Mouse (Mus musculus): ENCODE measurements around the gene Syt16. TPM values are rescaled to one million over a fixed set of nuclear protein-coding genes. Genes with fewer than 3 reads are reported as not detected.

The Syt16 gene
- polyA plus RNA-seq, 1 experiment from 2014 or later, result 0.24 TPM

DNA sequence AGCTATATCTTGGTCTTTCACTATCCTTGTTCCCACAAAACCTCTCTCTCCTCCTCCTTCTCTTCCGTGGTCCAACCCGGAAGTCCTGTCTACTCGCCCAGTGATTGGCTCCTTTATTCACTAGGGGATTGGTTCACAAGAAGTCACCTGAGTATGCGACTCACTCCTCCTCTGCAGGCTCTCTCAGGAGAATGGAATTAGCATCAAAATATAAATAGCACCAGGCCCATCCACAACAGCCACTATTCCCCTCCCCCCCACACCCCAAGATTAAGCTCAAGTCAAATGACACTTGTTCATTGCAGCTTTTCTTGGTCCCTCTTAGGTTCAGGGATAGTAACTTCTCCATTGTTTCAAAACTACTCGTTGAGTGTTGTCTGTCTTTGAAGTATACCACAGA lies 324.5 kb downstream of the Syt16 start:
- Histone ChIP-seq H3K27me3 (no peaks in the 10 kb centered on the region), H3K4me3 (no peak overlapping the region), H3K4me2 (no peak overlapping the region), H3K4me1 (replicated peaks) (0 out of 2 replicates have a peak, but pooled peaks cover 2% of the 10 kb centered on the region), H3K9me3 (replicated peaks) (no peaks in the 10 kb centered on the region), H3K27ac (no peak overlapping the region), H3K9ac (no peak overlapping the region), H3K36me3 (no peaks in the 10 kb centered on the region)
- WGBS, result 72% methylated on average over 5 of the region's 5 CpGs
- ATAC-seq (replicated peaks; ENCODE audit: insufficient number of reproducible peaks, insufficient read depth, low FRiP score, low read depth), result no peak

Other genes with a start within 250 kb of the Syt16 start
- 100 and 105 TPM in 2 replicates for gene Hif1a, start 96.3 kb upstream of the Syt16 start, polyA plus RNA-seq (2015; fragmentation: Nextera tagmentation; extraction: Ambion mirVana)
- gene Gm49321, start 60.0 kb upstream of the Syt16 start, polyA plus RNA-seq (2015; fragmentation: Nextera tagmentation; extraction: Ambion mirVana), result 7.3 and 14.4 TPM in 2 replicates
- gene Snapc1, start 33.2 kb upstream of the Syt16 start, polyA plus RNA-seq (2015; fragmentation: Nextera tagmentation; extraction: Ambion mirVana), result 14.8 and 15.2 TPM in 2 replicates

Measured in heart, embryonic 15.5 days (tissue).